Mouse (Mus musculus): ENCODE measurements at regions not wholly inside any gene's neighbourhood (a gene's known extent, or its start where the extent isn't known, plus 50 kb on each side); places are given as distances from the start of the nearest gene placed in this dataset.

- no peak overlapping the region for H3K4me3 ChIP-seq (ENCODE audit: low read length)
- no peaks in the 10 kb centered on the region for H3K27me3 ChIP-seq (replicated peaks; ENCODE audit: control insufficient read depth, insufficient read depth, low read length)
- H3K27ac ChIP-seq (ENCODE audit: low read depth, low read length) = no peak overlapping the region
- no peaks in the 10 kb centered on the region for H3K9me3 ChIP-seq (ENCODE audit: control insufficient read depth, low read length)
- 89% methylated on average over 5 of the region's 5 CpGs for WGBS
- no peak overlapping the region for H3K4me2 ChIP-seq (ENCODE audit: low read length)
- no peaks in the 10 kb centered on the region for H3K36me3 ChIP-seq (ENCODE audit: control insufficient read depth, insufficient read depth, low read length)
- peaks cover 3% of the 10 kb centered on the region; the same call in 1 of the 2 replicates for H3K4me1 ChIP-seq (ENCODE audit: control insufficient read depth, insufficient read depth, low read depth, low read length)
- no peak overlapping the region for H3K9ac ChIP-seq (ENCODE audit: low read depth, low read length)
- ATAC-seq = no peak
These were observed 123.4 kb downstream of the Gm11011 start for GRCm38 (mm10) chr2:169464106-169464505.

GRCm38 (mm10) chr2:169461491-169462039 is 126.0 kb downstream of the Gm11011 start:
- Histone ChIP-seq H3K27me3 (replicated peaks; ENCODE audit: control insufficient read depth, insufficient read depth, low read length) (no peaks in the 10 kb centered on the region), H3K27ac (ENCODE audit: low read depth, low read length) (no peak overlapping the region; the same call in 1 of the 2 replicates)
- WGBS = 51% methylated on average over 12 of the region's 12 CpGs

GRCm38 (mm10) chr2:169452956-169453355 is 134.6 kb downstream of the Gm11011 start:
- no peak overlapping the region for H3K4me3 ChIP-seq (ENCODE audit: low read length)
- H3K4me1 ChIP-seq (ENCODE audit: control insufficient read depth, insufficient read depth, low read depth, low read length) = no peaks in the 10 kb centered on the region
- no peaks in the 10 kb centered on the region for H3K9me3 ChIP-seq (ENCODE audit: control insufficient read depth, low read length)
- no peak for ATAC-seq
- H3K27me3 ChIP-seq (replicated peaks; ENCODE audit: control insufficient read depth, insufficient read depth, low read length) = no peaks in the 10 kb centered on the region
- H3K27ac ChIP-seq (ENCODE audit: low read depth, low read length) = no peak overlapping the region
- H3K4me2 ChIP-seq (ENCODE audit: low read length) = no peak overlapping the region
- WGBS = 94% methylated on average over 8 of the region's 8 CpGs
- no peaks in the 10 kb centered on the region for H3K36me3 ChIP-seq (ENCODE audit: control insufficient read depth, insufficient read depth, low read length)
- no peak overlapping the region for H3K9ac ChIP-seq (ENCODE audit: low read depth, low read length)

More at GRCm38 (mm10) chr2:169461491-169462039, 126.0 kb downstream of the Gm11011 start:
- Histone ChIP-seq H3K36me3 (ENCODE audit: control insufficient read depth, insufficient read depth, low read length) (no peaks in the 10 kb centered on the region), H3K9me3 (ENCODE audit: control insufficient read depth, low read length) (no peaks in the 10 kb centered on the region), H3K4me3 (ENCODE audit: low read length) (no peak overlapping the region), H3K4me1 (ENCODE audit: control insufficient read depth, insufficient read depth, low read depth, low read length) (no peaks in the 10 kb centered on the region), H3K9ac (ENCODE audit: low read depth, low read length) (no peak overlapping the region), H3K4me2 (ENCODE audit: low read length) (no peak overlapping the region)
- ATAC-seq = peak; percentile 61

GRCm38 (mm10) chr2:169450801-169451200 is 136.7 kb downstream of the Gm11011 start:
- ATAC-seq = no peak
- H3K9me3 ChIP-seq (ENCODE audit: control insufficient read depth, low read length) = no peaks in the 10 kb centered on the region
- WGBS = 92% methylated on average over 6 of the region's 6 CpGs
- H3K4me3 ChIP-seq (ENCODE audit: low read length) = no peak overlapping the region
- H3K9ac ChIP-seq (ENCODE audit: low read depth, low read length) = no peak overlapping the region
- H3K27me3 ChIP-seq (replicated peaks; ENCODE audit: control insufficient read depth, insufficient read depth, low read length) = no peaks in the 10 kb centered on the region
- no peaks in the 10 kb centered on the region for H3K36me3 ChIP-seq (ENCODE audit: control insufficient read depth, insufficient read depth, low read length)
- H3K27ac ChIP-seq (ENCODE audit: low read depth, low read length) = no peak overlapping the region
- no peaks in the 10 kb centered on the region for H3K4me1 ChIP-seq (ENCODE audit: control insufficient read depth, insufficient read depth, low read depth, low read length)
- no peak overlapping the region for H3K4me2 ChIP-seq (ENCODE audit: low read length)

GRCm38 (mm10) chr2:169447495-169448280 is 139.9 kb downstream of the Gm11011 start:
- 85% methylated on average over 6 of the region's 6 CpGs for WGBS
- no peaks in the 10 kb centered on the region for H3K9me3 ChIP-seq (ENCODE audit: control insufficient read depth, low read length)
- no peak overlapping the region for H3K9ac ChIP-seq (ENCODE audit: low read depth, low read length)

GRCm38 (mm10) chr2:169445877-169446276 is 141.7 kb downstream of the Gm11011 start:
- Histone ChIP-seq H3K9me3 (ENCODE audit: control insufficient read depth, low read length) (no peaks in the 10 kb centered on the region), H3K4me1 (ENCODE audit: control insufficient read depth, insufficient read depth, low read depth, low read length) (no peaks in the 10 kb centered on the region), H3K4me3 (ENCODE audit: low read length) (no peak overlapping the region), H3K36me3 (ENCODE audit: control insufficient read depth, insufficient read depth, low read length) (no peaks in the 10 kb centered on the region), H3K27ac (ENCODE audit: low read depth, low read length) (no peak overlapping the region), H3K4me2 (ENCODE audit: low read length) (no peak overlapping the region), H3K9ac (ENCODE audit: low read depth, low read length) (peak overlapping the region; percentile 30; the same call in 1 of the 2 replicates), H3K27me3 (replicated peaks; ENCODE audit: control insufficient read depth, insufficient read depth, low read length) (no peaks in the 10 kb centered on the region)
- 64% methylated on average over 5 of the region's 5 CpGs for WGBS
- no peak for ATAC-seq

More at GRCm38 (mm10) chr2:169447495-169448280, 139.9 kb downstream of the Gm11011 start:
- Histone ChIP-seq H3K4me1 (ENCODE audit: control insufficient read depth, insufficient read depth, low read depth, low read length) (no peaks in the 10 kb centered on the region), H3K27me3 (replicated peaks; ENCODE audit: control insufficient read depth, insufficient read depth, low read length) (no peaks in the 10 kb centered on the region), H3K36me3 (ENCODE audit: control insufficient read depth, insufficient read depth, low read length) (no peaks in the 10 kb centered on the region), H3K4me3 (ENCODE audit: low read length) (no peak overlapping the region), H3K4me2 (ENCODE audit: low read length) (no peak overlapping the region), H3K27ac (ENCODE audit: low read depth, low read length) (no peak overlapping the region)
- no peak for ATAC-seq

GRCm38 (mm10) chr2:169445371-169445770 is 142.2 kb downstream of the Gm11011 start:
- no peak overlapping the region; the same call in 1 of the 2 replicates for H3K9ac ChIP-seq (ENCODE audit: low read depth, low read length)
- H3K36me3 ChIP-seq (ENCODE audit: control insufficient read depth, insufficient read depth, low read length) = no peaks in the 10 kb centered on the region
- H3K9me3 ChIP-seq (ENCODE audit: control insufficient read depth, low read length) = no peaks in the 10 kb centered on the region
- H3K4me2 ChIP-seq (ENCODE audit: low read length) = peak overlapping the region; percentile 4; the same call in 1 of the 2 replicates
- ATAC-seq = no peak
- H3K4me3 ChIP-seq (ENCODE audit: low read length) = no peak overlapping the region
- no peaks in the 10 kb centered on the region for H3K4me1 ChIP-seq (ENCODE audit: control insufficient read depth, insufficient read depth, low read depth, low read length)
- no peaks in the 10 kb centered on the region for H3K27me3 ChIP-seq (replicated peaks; ENCODE audit: control insufficient read depth, insufficient read depth, low read length)
- H3K27ac ChIP-seq (ENCODE audit: low read depth, low read length) = no peak overlapping the region
- WGBS = 38% methylated on average over 12 of the region's 12 CpGs

- H3K27ac ChIP-seq (ENCODE audit: low read depth, low read length) = no peak overlapping the region
- H3K4me3 ChIP-seq (ENCODE audit: low read length) = no peak overlapping the region
- no peaks in the 10 kb centered on the region for H3K27me3 ChIP-seq (replicated peaks; ENCODE audit: control insufficient read depth, insufficient read depth, low read length)
- 90% methylated on average over 8 of the region's 8 CpGs for WGBS
- no peaks in the 10 kb centered on the region for H3K36me3 ChIP-seq (ENCODE audit: control insufficient read depth, insufficient read depth, low read length)
- no peaks in the 10 kb centered on the region for H3K9me3 ChIP-seq (ENCODE audit: control insufficient read depth, low read length)
- H3K4me1 ChIP-seq (ENCODE audit: control insufficient read depth, insufficient read depth, low read depth, low read length) = no peaks in the 10 kb centered on the region
- no peak for ATAC-seq
- no peak overlapping the region for H3K9ac ChIP-seq (ENCODE audit: low read depth, low read length)
- no peak overlapping the region for H3K4me2 ChIP-seq (ENCODE audit: low read length)
These were observed 144.3 kb downstream of the Gm11011 start for GRCm38 (mm10) chr2:169443271-169443670.

GRCm38 (mm10) chr2:169431516-169431915 is 156.0 kb downstream of the Gm11011 start:
- no peak overlapping the region for H3K4me2 ChIP-seq (ENCODE audit: low read length)
- no peaks in the 10 kb centered on the region for H3K36me3 ChIP-seq (ENCODE audit: control insufficient read depth, insufficient read depth, low read length)
- H3K4me3 ChIP-seq (ENCODE audit: low read length) = no peak overlapping the region
- WGBS = 97% methylated on average over 8 of the region's 8 CpGs
- H3K27me3 ChIP-seq (replicated peaks; ENCODE audit: control insufficient read depth, insufficient read depth, low read length) = no peaks in the 10 kb centered on the region
- no peak overlapping the region for H3K9ac ChIP-seq (ENCODE audit: low read depth, low read length)
- no peak for ATAC-seq
- no peaks in the 10 kb centered on the region for H3K9me3 ChIP-seq (ENCODE audit: control insufficient read depth, low read length)
- no peak overlapping the region for H3K27ac ChIP-seq (ENCODE audit: low read depth, low read length)
- H3K4me1 ChIP-seq (ENCODE audit: control insufficient read depth, insufficient read depth, low read depth, low read length) = no peaks in the 10 kb centered on the region

Data from hindbrain, embryonic 16.5 days (tissue).